Mouse (Mus musculus) embryonic facial prominence, embryonic 10.5 days (tissue): ENCODE measurements around the gene Slc16a2. TPM values are rescaled to one million over a fixed set of nuclear protein-coding genes. Genes with fewer than 3 reads are reported as not detected.
A peak's percentile ranks its signal among the peaks of the same experiment; 100 is the strongest.

Source experiments
- DNase-seq: peaks from one replicate; pipeline ENCODE4 v3.0.0-alpha.2; 2017; ENCODE audit warnings: low spot score
- H3K27ac ChIP-seq: fragments of 300-500 bp; sonication (generic); replicated peaks from 2 replicates; pipeline ENCODE4 v1.5.1; 2016; ENCODE audit warnings: mild to moderate bottlenecking
- H3K27me3 ChIP-seq: fragments of 300-500 bp; sonication (generic); replicated peaks from 2 replicates; pipeline ENCODE4 v1.6.1; 2016; ENCODE audit warnings: low read depth, mild to moderate bottlenecking; ENCODE audit not compliant: poor library complexity, severe bottlenecking
- H3K36me3 ChIP-seq: fragments of 300-500 bp; sonication (generic); replicated peaks from 2 replicates; pipeline ENCODE4 v1.6.1; 2016; ENCODE audit warnings: mild to moderate bottlenecking, moderate library complexity
- H3K4me1 ChIP-seq: fragments of 300-500 bp; sonication (generic); 2 replicates; pipeline ENCODE4 v1.6.1; 2016
- H3K4me3 ChIP-seq: fragments of 300-500 bp; sonication (generic); 2 replicates; pipeline ENCODE4 v1.5.1; 2016; ENCODE audit warnings: mild to moderate bottlenecking, moderate library complexity
- H3K9me3 ChIP-seq: fragments of 300-500 bp; sonication (generic); 2 replicates; pipeline ENCODE4 v1.6.1; 2016; ENCODE audit warnings: mild to moderate bottlenecking
- WGBS: fragments of 180-500 bp; shearing (Covaris S2); methylation state at CpG from one replicate; pipeline ENCODE4 v1.1.7; 2016; 5-methylcytosine and 5-hydroxymethylcytosine counted together
- polyA plus RNA-seq: library from polyadenylated mRNA; unstranded; fragments of >200 nt; fragmentation: Nextera tagmentation; extraction: Ambion mirVana; gene quantifications from 2 replicates; pipeline ENCODE4 v1.2.1, GENCODE M21; 2016

Slc16a2 gene
- 8.2 and 9.9 TPM in 2 replicates for polyA plus RNA-seq

DNA sequence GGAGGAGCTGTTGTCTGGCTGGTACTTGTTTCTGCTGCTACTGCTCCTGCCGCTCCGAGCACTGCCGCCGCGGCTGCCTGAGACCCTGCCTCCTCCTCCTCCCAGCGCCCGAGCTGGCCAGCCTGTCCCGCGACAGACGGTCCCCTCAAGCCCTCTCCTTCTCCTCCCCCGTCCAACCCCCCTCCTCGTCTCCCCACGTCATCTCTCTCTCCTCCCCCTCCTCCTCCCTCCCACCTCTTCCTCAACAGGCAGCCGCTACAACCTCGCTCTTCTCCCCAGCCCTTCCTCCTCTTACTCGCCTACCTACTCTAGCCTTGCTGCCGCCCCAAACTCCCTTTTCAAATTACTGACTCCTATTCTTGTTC is at the start of gene Slc16a2:
Gene Slc16a2 (minus strand): TSS at position 152 of the 365 bp plus-strand sequence.
- Histone ChIP-seq H3K36me3 (no peaks in the 10 kb centered on the region), H3K27ac (peak within 1 kb of the TSS; percentile 82), H3K4me3 (peak within 1 kb of the TSS; percentile 64), H3K9me3 (no peaks in the 10 kb centered on the region), H3K27me3 (peaks cover 96% of the 10 kb centered on the region), H3K4me1 (peaks cover 14% of the 10 kb centered on the region; the same call in 1 of the 2 replicates)
- peak; percentile 86 for DNase-seq
- 11% methylated on average over 17 of the region's 17 CpGs for WGBS

DNA sequence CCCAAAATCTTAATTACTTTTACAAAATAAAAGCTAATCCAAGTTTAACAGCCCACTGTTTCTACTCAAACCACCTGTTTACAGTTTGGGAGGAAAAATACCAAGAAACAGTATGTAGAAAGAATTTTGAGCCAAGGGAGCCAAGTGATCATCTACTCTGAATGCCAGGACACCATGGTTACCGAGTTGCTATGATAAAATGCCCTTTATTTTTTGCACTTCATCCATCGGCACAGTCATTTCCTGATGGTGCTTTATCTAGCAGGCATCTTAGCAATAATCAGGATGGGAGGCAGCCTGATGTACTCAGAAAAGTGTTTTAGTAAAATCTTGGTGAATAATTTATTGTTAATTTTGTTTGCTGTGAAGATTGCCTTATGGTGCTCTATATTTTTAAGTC is 41.7 kb upstream of the Slc16a2 start:
- no peak overlapping the region for H3K27ac ChIP-seq
- WGBS = 76% methylated on average over 2 of the region's 2 CpGs
- no peak overlapping the region for H3K4me3 ChIP-seq
- no peaks in the 10 kb centered on the region for H3K36me3 ChIP-seq
- no peaks in the 10 kb centered on the region for H3K9me3 ChIP-seq
- no peak for DNase-seq
- no peaks in the 10 kb centered on the region for H3K4me1 ChIP-seq
- H3K27me3 ChIP-seq = peaks cover 88% of the 10 kb centered on the region

DNA sequence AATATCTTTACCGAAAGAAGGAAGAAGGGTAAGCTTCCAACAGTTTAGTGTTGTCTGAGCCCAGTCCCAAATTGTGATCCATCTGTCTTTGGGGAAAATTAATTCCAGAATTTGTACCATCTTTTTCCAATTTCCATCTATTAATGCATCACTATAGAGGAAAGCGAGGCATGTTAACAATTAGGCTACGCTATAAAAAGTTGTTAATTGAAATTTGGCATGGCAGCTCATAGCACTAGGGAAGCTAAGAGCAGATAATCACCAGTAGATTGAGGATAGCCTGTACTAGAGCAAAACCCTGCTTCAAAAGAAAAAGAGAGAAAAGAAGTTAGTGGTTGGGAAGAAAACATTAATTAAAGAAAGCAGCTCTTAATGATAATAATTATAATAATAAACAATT is 41.1 kb upstream of the Slc16a2 start:
- WGBS = 72% methylated on average over 3 of the region's 3 CpGs
- Histone ChIP-seq H3K4me1 (no peaks in the 10 kb centered on the region), H3K9me3 (no peaks in the 10 kb centered on the region), H3K27me3 (peaks cover 82% of the 10 kb centered on the region), H3K27ac (no peak overlapping the region), H3K4me3 (no peak overlapping the region), H3K36me3 (no peaks in the 10 kb centered on the region)
- no peak for DNase-seq

DNA sequence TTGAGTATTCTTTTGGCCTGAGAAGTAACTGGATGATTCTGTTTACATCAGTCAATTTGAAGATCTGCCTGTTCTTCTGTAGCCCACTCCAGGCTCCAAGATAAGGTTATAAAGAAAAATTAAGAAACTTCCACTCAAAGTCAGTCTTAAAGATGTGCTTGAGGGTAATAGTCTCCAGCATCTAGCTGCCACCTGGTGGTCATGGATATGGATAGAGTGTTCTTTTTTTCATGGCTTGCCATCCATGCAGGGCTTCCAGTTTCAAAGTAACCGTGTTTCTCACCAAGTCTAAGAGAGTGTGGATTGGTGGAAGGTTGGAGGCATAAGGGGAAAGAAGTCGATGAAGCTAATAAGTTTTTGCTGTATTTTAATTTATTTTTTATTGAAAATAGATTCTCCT is 23.5 kb upstream of the Slc16a2 start:
- no peaks in the 10 kb centered on the region for H3K9me3 ChIP-seq
- no peak overlapping the region for H3K4me3 ChIP-seq
- no peaks in the 10 kb centered on the region for H3K4me1 ChIP-seq
- DNase-seq = peak; percentile 7
- peaks cover 98% of the 10 kb centered on the region for H3K27me3 ChIP-seq
- 50% methylated on average over 2 of the region's 2 CpGs for WGBS
- no peak overlapping the region for H3K27ac ChIP-seq
- H3K36me3 ChIP-seq = no peaks in the 10 kb centered on the region

DNA sequence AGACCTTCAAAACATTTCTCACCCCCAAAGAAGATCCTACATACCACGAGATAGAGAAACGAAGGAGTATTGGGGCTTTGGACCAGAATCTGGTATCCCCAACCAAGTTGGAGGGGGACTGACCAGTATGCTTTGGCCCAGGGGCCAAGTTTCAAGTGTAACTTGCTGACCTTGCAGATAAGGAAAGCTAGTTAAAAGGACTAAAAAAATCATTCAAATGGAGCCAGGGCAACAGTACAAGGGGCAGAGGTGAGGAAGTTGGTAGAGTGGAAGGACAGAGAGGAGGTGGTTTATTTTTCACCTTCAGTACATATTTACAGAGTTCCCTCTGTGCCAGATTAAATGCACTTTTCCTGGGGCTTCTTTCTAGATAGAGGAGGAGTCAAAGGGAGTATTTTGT is 7.1 kb upstream of the Slc16a2 start:
- Histone ChIP-seq H3K27ac (no peak overlapping the region), H3K9me3 (no peaks in the 10 kb centered on the region), H3K27me3 (peaks cover 90% of the 10 kb centered on the region), H3K4me3 (no peak overlapping the region), H3K4me1 (no peaks in the 10 kb centered on the region), H3K36me3 (no peaks in the 10 kb centered on the region)
- 94% methylated on average over 2 of the region's 2 CpGs for WGBS
- no peak for DNase-seq

DNA sequence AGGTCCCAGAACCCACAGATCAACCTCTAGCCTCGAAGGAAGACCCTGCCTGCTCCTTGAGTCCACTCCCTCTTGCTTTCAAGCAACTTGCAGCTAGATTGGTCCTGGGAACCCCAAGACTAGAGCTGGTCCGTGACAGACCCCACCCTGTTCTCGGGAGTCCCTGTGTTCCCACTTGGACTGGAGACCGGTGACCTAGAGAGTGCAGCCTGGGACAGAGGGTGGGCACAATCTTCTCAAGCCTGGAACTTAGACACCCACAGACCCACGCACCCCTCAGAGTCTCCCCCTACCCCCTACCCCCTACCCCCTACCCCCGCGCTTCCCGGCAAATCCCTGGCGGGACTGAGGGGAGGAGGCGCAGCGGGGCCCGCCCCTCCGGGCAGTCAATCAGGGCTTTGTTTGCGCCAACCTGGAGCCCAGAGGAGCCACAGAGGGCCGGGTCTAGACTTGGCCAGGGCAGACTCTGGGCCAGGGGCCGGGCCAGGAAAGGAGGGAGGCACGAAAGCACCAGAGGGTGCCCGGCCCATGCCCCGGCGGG is 558 bp upstream of the Slc16a2 start:
- H3K27me3 ChIP-seq = peaks cover 96% of the 10 kb centered on the region
- 23% methylated on average over 20 of the region's 20 CpGs for WGBS

DNA sequence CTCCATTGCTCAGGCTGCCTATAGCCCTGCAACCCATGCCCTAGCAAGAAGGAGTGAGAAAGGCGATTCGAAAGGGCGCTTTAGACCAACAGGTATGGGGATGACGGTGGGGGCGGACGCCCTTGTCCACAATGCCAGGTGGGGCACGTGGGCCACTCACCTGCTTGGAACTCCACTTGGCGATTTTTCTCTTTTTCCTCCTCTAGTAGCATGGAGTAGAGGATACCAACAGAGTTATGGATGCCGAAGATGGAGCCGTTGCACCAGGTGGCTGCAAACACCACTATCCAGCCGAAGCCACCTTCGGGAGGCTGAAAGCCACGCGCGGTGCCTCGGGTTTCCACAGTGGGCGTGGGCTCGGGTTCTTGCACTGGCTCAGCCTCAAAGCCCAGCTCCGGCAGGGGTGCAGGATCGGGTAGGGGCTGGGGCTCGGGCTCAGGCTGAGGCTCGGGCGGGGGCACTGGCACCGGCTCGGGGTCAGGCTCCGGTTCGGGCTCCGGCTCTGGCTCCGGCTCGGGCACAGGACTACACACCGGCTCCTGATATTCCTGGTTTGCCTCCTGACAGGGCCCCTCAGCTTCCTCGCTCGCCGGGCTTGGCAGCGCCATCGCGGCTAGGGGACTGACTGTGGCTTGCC is 470 bp downstream of the Slc16a2 start:
- 17% methylated on average over 37 of the region's 37 CpGs for WGBS
- peak; percentile 29 for DNase-seq
- peak overlapping the region; percentile 64 for H3K4me3 ChIP-seq
- H3K27ac ChIP-seq = peak overlapping the region; percentile 82
- peaks cover 96% of the 10 kb centered on the region for H3K27me3 ChIP-seq
- H3K36me3 ChIP-seq = no peaks in the 10 kb centered on the region
- no peaks in the 10 kb centered on the region for H3K9me3 ChIP-seq
- peaks cover 14% of the 10 kb centered on the region; the same call in 1 of the 2 replicates for H3K4me1 ChIP-seq

More for the DNA sequence above, 558 bp upstream of the Slc16a2 start:
- H3K9me3 ChIP-seq = no peaks in the 10 kb centered on the region
- no peaks in the 10 kb centered on the region for H3K36me3 ChIP-seq
- peak overlapping the region; percentile 81 for H3K27ac ChIP-seq
- peaks cover 14% of the 10 kb centered on the region; the same call in 1 of the 2 replicates for H3K4me1 ChIP-seq
- H3K4me3 ChIP-seq = peak overlapping the region; percentile 64
- DNase-seq = peak; percentile 63

DNA sequence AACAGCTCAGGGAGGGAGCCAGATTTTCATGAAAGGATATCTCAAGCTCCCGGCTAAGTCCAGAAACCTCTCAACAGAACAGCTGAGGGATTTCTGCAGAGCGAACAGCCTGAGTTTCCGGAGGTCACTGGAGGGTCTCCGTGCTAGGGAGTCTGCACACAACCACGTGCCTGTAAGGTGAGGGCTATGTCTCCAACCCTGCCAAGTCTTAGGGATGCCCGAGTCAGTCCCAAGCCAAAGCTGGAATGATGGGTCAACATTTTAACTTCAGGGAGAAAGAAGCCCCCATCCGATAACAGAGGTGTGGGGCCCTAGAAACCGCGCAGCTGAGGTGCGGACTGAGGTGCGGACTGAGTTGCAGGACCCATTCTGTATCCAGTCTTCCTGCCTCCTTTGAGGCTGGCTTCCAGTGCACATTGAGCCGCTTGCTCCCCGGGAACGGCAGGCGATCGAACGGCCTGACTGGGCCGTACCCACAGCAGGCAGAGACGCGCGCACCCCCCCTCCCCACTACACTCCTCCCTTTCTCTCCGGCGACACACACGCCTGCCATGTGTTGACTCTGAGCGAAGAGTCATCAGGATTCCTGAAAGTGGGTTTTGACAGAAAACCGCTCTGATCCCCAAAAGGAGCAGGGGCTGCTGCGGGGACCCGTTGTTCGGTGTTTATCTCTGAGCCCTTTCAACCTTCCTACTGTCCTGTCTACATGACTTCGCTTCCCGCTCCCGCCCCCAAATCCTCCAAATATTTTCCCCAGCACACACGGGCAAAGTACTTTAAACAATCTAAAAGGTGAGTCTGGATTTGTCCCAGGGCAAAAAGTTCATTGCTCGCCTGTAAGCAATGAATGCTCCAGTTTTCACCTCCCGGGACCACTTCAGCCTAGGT is 1.2 kb downstream of the Slc16a2 start:
- no peaks in the 10 kb centered on the region for H3K36me3 ChIP-seq
- H3K27ac ChIP-seq = peak overlapping the region; percentile 82
- peaks cover 14% of the 10 kb centered on the region; the same call in 1 of the 2 replicates for H3K4me1 ChIP-seq
- no peaks in the 10 kb centered on the region for H3K9me3 ChIP-seq
- peak; percentile 38 for DNase-seq
- peaks cover 96% of the 10 kb centered on the region for H3K27me3 ChIP-seq
- peak overlapping the region; percentile 64 for H3K4me3 ChIP-seq
- 18% methylated on average over 35 of the region's 35 CpGs for WGBS

DNA sequence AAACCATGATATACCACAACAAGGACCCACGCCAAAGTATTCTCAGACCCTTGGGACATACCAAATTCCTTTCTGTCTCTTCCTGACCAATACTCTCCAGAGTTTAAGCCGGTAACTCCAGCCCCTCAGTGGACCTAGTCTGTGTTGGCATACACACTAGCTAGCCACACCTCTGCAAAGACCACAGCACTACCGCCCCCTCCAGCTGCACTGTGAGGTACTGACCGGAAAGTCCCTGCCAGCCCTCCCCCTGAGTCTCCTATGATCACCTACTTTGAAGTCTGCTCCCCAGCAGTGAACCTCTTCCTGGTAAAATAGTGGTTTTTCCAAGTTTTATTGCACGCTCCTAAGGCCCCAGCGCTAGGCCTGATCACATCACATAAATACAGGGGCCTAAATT is 2.5 kb downstream of the Slc16a2 start:
- Histone ChIP-seq H3K36me3 (no peaks in the 10 kb centered on the region), H3K27me3 (peaks cover 94% of the 10 kb centered on the region), H3K4me1 (peaks cover 14% of the 10 kb centered on the region; the same call in 1 of the 2 replicates), H3K27ac (no peak overlapping the region), H3K9me3 (no peaks in the 10 kb centered on the region), H3K4me3 (peak overlapping the region; percentile 64; the same call in 1 of the 2 replicates)
- DNase-seq = no peak
- 52% methylated on average over 6 of the region's 6 CpGs for WGBS

DNA sequence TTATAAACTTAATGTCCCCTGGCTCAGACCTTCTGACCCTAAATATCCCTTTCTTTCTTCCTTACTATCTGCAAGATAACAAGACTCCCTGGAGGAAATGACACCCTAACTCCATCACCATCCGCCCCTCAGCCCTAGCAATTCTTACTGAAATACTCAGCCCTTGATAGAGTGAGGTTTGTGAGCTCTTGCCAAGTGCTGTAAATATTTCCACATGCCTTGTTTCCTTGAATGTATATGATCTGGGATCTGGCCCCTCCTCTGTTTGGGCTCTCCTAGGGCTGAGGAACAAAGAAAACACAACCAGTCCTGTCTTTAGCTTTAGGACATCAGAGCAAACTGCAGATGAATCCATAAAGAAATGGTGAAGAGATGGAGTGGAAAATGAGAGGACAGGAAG is 9.1 kb downstream of the Slc16a2 start:
- Histone ChIP-seq H3K36me3 (no peaks in the 10 kb centered on the region), H3K4me3 (no peak overlapping the region), H3K9me3 (no peaks in the 10 kb centered on the region), H3K4me1 (no peaks in the 10 kb centered on the region), H3K27me3 (peaks cover 99% of the 10 kb centered on the region), H3K27ac (no peak overlapping the region)
- 79% methylated on average over 1 of the region's 1 CpGs for WGBS
- no peak for DNase-seq

DNA sequence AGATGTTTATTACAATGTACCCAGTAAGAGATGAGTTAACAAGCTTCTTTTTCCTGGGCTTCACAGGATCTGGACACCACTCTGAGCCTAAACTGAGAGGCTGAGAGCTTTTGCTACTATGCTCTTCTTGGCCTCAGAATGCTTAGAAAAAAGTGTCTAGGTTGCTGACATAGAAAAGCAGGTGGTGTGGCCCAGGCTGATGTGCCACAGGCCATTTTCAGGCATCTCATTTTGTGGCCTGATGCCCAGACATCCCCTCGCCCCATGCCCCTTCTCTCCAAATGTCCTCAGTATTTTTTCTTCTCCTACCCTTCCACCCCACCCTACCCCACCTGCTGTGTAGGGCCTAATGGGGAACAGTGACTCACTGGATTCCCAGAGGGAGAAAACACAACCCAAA is 11.3 kb downstream of the Slc16a2 start:
- no peaks in the 10 kb centered on the region for H3K36me3 ChIP-seq
- H3K9me3 ChIP-seq = no peaks in the 10 kb centered on the region
- no peak overlapping the region for H3K4me3 ChIP-seq
- H3K27ac ChIP-seq = no peak overlapping the region
- WGBS = 71% methylated on average over 1 of the region's 1 CpGs
- no peak for DNase-seq
- peaks cover 99% of the 10 kb centered on the region for H3K27me3 ChIP-seq
- H3K4me1 ChIP-seq = no peaks in the 10 kb centered on the region

DNA sequence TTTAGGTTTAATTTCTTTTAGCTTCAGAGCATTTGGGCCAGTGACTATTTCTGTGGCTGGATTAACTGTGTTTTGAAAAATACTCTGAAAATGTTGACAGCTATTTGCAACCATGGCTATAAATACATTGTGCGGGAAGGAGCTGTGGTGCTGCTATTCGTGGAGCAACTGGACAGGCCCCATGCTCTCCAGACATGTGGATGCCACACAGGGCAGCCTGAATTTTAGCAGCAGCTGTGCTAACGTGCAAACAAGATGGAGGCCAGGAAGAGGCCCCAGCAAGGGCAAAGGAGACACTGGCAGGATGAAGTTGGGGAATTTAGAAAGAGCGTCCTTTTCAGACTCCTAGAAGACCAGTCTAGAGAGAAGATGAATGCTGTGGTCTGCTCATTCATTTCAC is 15.4 kb downstream of the Slc16a2 start:
- 81% methylated on average over 4 of the region's 4 CpGs for WGBS
- no peak for DNase-seq
- H3K9me3 ChIP-seq = no peaks in the 10 kb centered on the region
- no peak overlapping the region for H3K4me3 ChIP-seq
- H3K4me1 ChIP-seq = no peaks in the 10 kb centered on the region
- H3K27ac ChIP-seq = no peak overlapping the region
- peaks cover 96% of the 10 kb centered on the region for H3K27me3 ChIP-seq
- H3K36me3 ChIP-seq = no peaks in the 10 kb centered on the region
